Comparison of ENCODE assay signal across 11 mouse cellular contexts in the genomic region with DNA sequence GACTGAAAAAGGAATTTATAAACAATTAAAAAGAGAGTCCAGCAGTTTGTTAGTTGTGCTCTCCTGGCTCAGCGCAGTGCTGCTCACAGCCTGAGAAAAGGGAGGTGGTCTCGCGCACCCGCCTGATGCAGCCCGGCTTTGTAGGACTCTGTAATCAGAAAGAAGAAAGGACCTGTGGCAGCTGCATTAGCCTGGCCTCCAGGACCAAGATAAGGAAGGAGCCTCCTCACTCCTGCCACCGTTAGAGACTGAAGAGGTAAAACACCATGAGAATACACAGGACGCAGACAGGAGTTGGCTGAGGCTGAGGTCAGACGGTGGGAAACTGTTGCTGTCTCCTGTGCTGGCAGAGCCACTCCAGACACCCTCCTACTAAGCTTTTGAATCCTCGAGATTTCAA. TPM values are rescaled to one million over a fixed set of nuclear protein-coding genes. Genes with fewer than 3 reads are reported as not detected.
A peak's percentile ranks its signal among the peaks of the same experiment; 100 is the strongest.
DNase-seq lines count a peak whose midpoint lies in the region; TF ChIP-seq lines count a peak whose summit lies in the region.
"Had no signal": no experiment of that assay in that cellular context is flagged by ENCODE, and none has a peak within 500 bp of the region (broad histone marks: within the 10 kb centered on the region; RNA-seq: fewer than 3 reads in every experiment).

A gene (minus strand): TSS at position 114 of the 400 bp plus-strand sequence.

- no peak for TF ChIP-seq CTCF in left cerebral cortex, adult 2 months (IDR thresholded peaks at IDR 0.05)

- DNase-seq in heart, adult 11 months, result peak; percentile 82
- DNase-seq in heart, adult 8-10 months (ENCODE audit: low spot score), result no peak
- no peak for DNase-seq in left cerebral cortex, adult 2 months (ENCODE audit: extremely low spot score in 1 of 2, low spot score in 2 of 2)
- no peak for DNase-seq in left cerebral cortex, adult 9 months (ENCODE audit: low spot score in 2 of 2)
- DNase-seq in adrenal gland, postnatal 4 days (ENCODE audit: low spot score in 2 of 2), result no peak
- no peak for DNase-seq in left cerebral cortex, postnatal 4 days
- DNase-seq in gastrocnemius, postnatal 14 days, result no peak
- DNase-seq in spleen, postnatal 36 days (ENCODE audit: low spot score in 2 of 2), result no peak
- DNase-seq: kidney, adult 18-20 months had no signal

- intact Hi-C loops in left cerebral cortex, adult 2 months (cut with DNase I), result no loop called here
- intact Hi-C loops in left cerebral cortex, postnatal 4 days (cut with DNase I), result no loop called here
- intact Hi-C loops in gastrocnemius, postnatal 14 days (cut with DNase I; ENCODE audit: low total_unique reads), result no loop called here

- H3K4me3 ChIP-seq in left cerebral cortex, adult 2 months, result no peak within 1 kb of the TSS
- H3K4me3 ChIP-seq: embryonic facial prominence, embryonic 13.5 days; midbrain, embryonic 10.5 days had no signal

- no peak within 1 kb of the TSS for H3K27ac ChIP-seq in left cerebral cortex, adult 2 months
- H3K27ac ChIP-seq: embryonic facial prominence, embryonic 13.5 days; midbrain, embryonic 10.5 days had no signal

RNA-seq across cellular contexts. Expression of the gene that starts here (rescaled TPM):
- 1 to 10 TPM; 1.9 to 2.8 (median 2.4) TPM for total RNA-seq in heart, adult 8-10 months (2022)
- total RNA-seq in left cerebral cortex, adult 2 months (2021), result 10 to 100 TPM; 52.3 to 56.0 TPM
- 10 to 100 TPM; 32.7 to 32.9 TPM for total RNA-seq in adrenal gland, postnatal 4 days (2021)
- 10 to 100 TPM; 59.7 to 60.9 TPM for total RNA-seq in left cerebral cortex, postnatal 4 days (2021)
- under 1 TPM; 0.66 to 0.73 TPM for total RNA-seq in gastrocnemius, postnatal 14 days (2021)

Comparison
In these comparisons a context has a peak if more than half of its experiments do, and no peak if none do; other contexts are left out.
1. RNA of the gene that starts here (total RNA-seq): 59.7 to 60.9 TPM in left cerebral cortex, postnatal 4 days, 52.3 to 56.0 TPM in left cerebral cortex, adult 2 months and 32.7 to 32.9 TPM in adrenal gland, postnatal 4 days; 1.9 to 2.8 TPM in heart, adult 8-10 months and 0.66 to 0.73 TPM in gastrocnemius, postnatal 14 days; every median in the first group is over 4 times any median in the second.